8 mouse cellular contexts compared by ENCODE assay signal in genomic region chr3:103102454-103103390, GRCm38 (mm10). TPM values are rescaled to one million over a fixed set of nuclear protein-coding genes. Genes with fewer than 3 reads are reported as not detected.
A peak's percentile ranks its signal among the peaks of the same experiment; 100 is the strongest.
DNase-seq lines count a peak whose midpoint lies in the region; ATAC-seq lines count a peak whose summit lies in the region.

Gene Dennd2c, plus strand, starts transcription at chr3:103102604.

- peak within 1 kb of the TSS; percentile 93 for H3K4me2 ChIP-seq in hindbrain, embryonic 13.5 days

- peaks cover 14% of the 10 kb centered on the region for H3K4me1 ChIP-seq in hindbrain, embryonic 13.5 days (replicated peaks)

- H3K27ac ChIP-seq in hindbrain, embryonic 13.5 days: no peak within 1 kb of the TSS

- no peaks in the 10 kb centered on the region for H3K9me3 ChIP-seq in hindbrain, embryonic 13.5 days

- peaks cover 43% of the 10 kb centered on the region for H3K27me3 ChIP-seq in hindbrain, embryonic 13.5 days

- no peaks in the 10 kb centered on the region for H3K36me3 ChIP-seq in hindbrain, embryonic 13.5 days

- DNase-seq in R1 (ENCODE audit: low read depth, low spot score): peak; percentile 94
- peak; percentile 56 to 70 for DNase-seq in cerebellum, postnatal 25 days
- peak; percentile 29 to 67 for DNase-seq in frontal cortex, postnatal 25 days (ENCODE audit: low spot score in 2 of 2)
- peak; percentile 75 for DNase-seq in layer of hippocampus, postnatal 14 days (ENCODE audit: low spot score in 2 of 2)
- peak; percentile 98 for DNase-seq in lung, postnatal 10 days
- peak; percentile 98 for DNase-seq in ovary, postnatal 14 days (ENCODE audit: low spot score)
- peak; percentile 93 for DNase-seq in thymus, postnatal 14 days

- under 1% methylated on average over 61 of the region's 72 CpGs for WGBS in hindbrain, embryonic 13.5 days

- peak within 1 kb of the TSS; percentile 77 for H3K9ac ChIP-seq in hindbrain, embryonic 13.5 days

- peak; percentile 95 for ATAC-seq in hindbrain, embryonic 13.5 days (ENCODE audit: low FRiP score)

- H3K4me3 ChIP-seq in hindbrain, embryonic 13.5 days: peak within 1 kb of the TSS; percentile 64

RNA-seq across cellular contexts. Expression of gene Dennd2c, which starts in this region (rescaled TPM):
- 1.3 and 1.5 TPM in 2 replicates for polyA plus RNA-seq in hindbrain, embryonic 13.5 days (2015; fragmentation: Nextera tagmentation; extraction: Ambion mirVana)
- total RNA-seq in layer of hippocampus, postnatal 14 days (2021): under 1 TPM; 0.67 to 0.94 TPM

Comparison
In these comparisons a context has a peak if more than half of its experiments do, and no peak if none do; other contexts are left out.
1. Peak in DNase-seq in layer of hippocampus, postnatal 14 days; RNA of the gene not detected or under 1 TPM.
2. DNase-seq: peak in every context shown above with its lines; median percentile 98 in lung, postnatal 10 days; 98 in ovary, postnatal 14 days; 94 in R1; 93 in thymus, postnatal 14 days; 75 in layer of hippocampus, postnatal 14 days; 63 in cerebellum, postnatal 25 days; 48 in frontal cortex, postnatal 25 days.